Mouse (Mus musculus): Measurements from ENCODE around the gene Adat3. TPM values are rescaled to one million over a fixed set of nuclear protein-coding genes. Genes with fewer than 3 reads are reported as not detected.

The Adat3 gene
- polyA plus RNA-seq, 1 experiment from 2014 or later, result 5.8 TPM

GRCm38 (mm10) chr10:80566375-80567092, 36.1 kb upstream of the Adat3 start:
- Histone ChIP-seq H3K4me1 (ENCODE audit: control insufficient read depth, insufficient read depth, low read length) (peaks cover 6% of the 10 kb centered on the region), H3K36me3 (replicated peaks; ENCODE audit: control insufficient read depth, insufficient read depth, low read depth, low read length) (no peaks in the 10 kb centered on the region), H3K4me3 (ENCODE audit: low read depth, low read length) (no peak overlapping the region), H3K9me3 (replicated peaks; ENCODE audit: control insufficient read depth, low read length) (no peaks in the 10 kb centered on the region), H3K4me2 (ENCODE audit: low read depth, low read length) (no peak overlapping the region), H3K27ac (replicated peaks; ENCODE audit: low read depth, low read length) (no peak overlapping the region), H3K9ac (replicated peaks; ENCODE audit: low read length) (no peak overlapping the region), H3K27me3 (ENCODE audit: control insufficient read depth, insufficient read depth, low read length) (no peaks in the 10 kb centered on the region)
- 22% methylated on average over 17 of the region's 17 CpGs for WGBS
- peak; percentile 85 for DNase-seq (ENCODE audit: low spot score)
- ATAC-seq (replicated peaks; ENCODE audit: insufficient number of reproducible peaks, low FRiP score, low TSS enrichment, low read depth), result peak; percentile 30; the same call in 1 of the 2 replicates

GRCm38 (mm10) chr10:80568876-80569275, 33.8 kb upstream of the Adat3 start:
- no peaks in the 10 kb centered on the region for H3K36me3 ChIP-seq (replicated peaks; ENCODE audit: control insufficient read depth, insufficient read depth, low read depth, low read length)
- WGBS, result 93% methylated on average over 27 of the region's 29 CpGs
- H3K4me1 ChIP-seq (ENCODE audit: control insufficient read depth, insufficient read depth, low read length), result peaks cover 6% of the 10 kb centered on the region
- H3K4me3 ChIP-seq (ENCODE audit: low read depth, low read length), result no peak overlapping the region
- H3K27ac ChIP-seq (replicated peaks; ENCODE audit: low read depth, low read length), result no peak overlapping the region
- ATAC-seq (replicated peaks; ENCODE audit: insufficient number of reproducible peaks, low FRiP score, low TSS enrichment, low read depth) (no peak), DNase-seq (ENCODE audit: low spot score) (no peak)
- H3K9ac ChIP-seq (replicated peaks; ENCODE audit: low read length), result no peak overlapping the region
- H3K9me3 ChIP-seq (replicated peaks; ENCODE audit: control insufficient read depth, low read length), result no peaks in the 10 kb centered on the region
- H3K4me2 ChIP-seq (ENCODE audit: low read depth, low read length), result no peak overlapping the region
- no peaks in the 10 kb centered on the region for H3K27me3 ChIP-seq (ENCODE audit: control insufficient read depth, insufficient read depth, low read length)

GRCm38 (mm10) chr10:80569664-80570066, 33.0 kb upstream of the Adat3 start:
- H3K4me1 ChIP-seq (ENCODE audit: control insufficient read depth, insufficient read depth, low read length), result peaks cover 6% of the 10 kb centered on the region
- no peak overlapping the region for H3K9ac ChIP-seq (replicated peaks; ENCODE audit: low read length)
- no peaks in the 10 kb centered on the region for H3K9me3 ChIP-seq (replicated peaks; ENCODE audit: control insufficient read depth, low read length)
- ATAC-seq (replicated peaks; ENCODE audit: insufficient number of reproducible peaks, low FRiP score, low TSS enrichment, low read depth) (no peak), DNase-seq (ENCODE audit: low spot score) (peak; percentile 50)
- H3K27me3 ChIP-seq (ENCODE audit: control insufficient read depth, insufficient read depth, low read length), result no peaks in the 10 kb centered on the region
- no peak overlapping the region for H3K27ac ChIP-seq (replicated peaks; ENCODE audit: low read depth, low read length)
- no peak overlapping the region for H3K4me3 ChIP-seq (ENCODE audit: low read depth, low read length)
- 36% methylated on average over 10 of the region's 10 CpGs for WGBS
- H3K36me3 ChIP-seq (replicated peaks; ENCODE audit: control insufficient read depth, insufficient read depth, low read depth, low read length), result no peaks in the 10 kb centered on the region
- no peak overlapping the region; the same call in 1 of the 2 replicates for H3K4me2 ChIP-seq (ENCODE audit: low read depth, low read length)

- Histone ChIP-seq H3K4me1 (ENCODE audit: control insufficient read depth, insufficient read depth, low read length) (peaks cover 6% of the 10 kb centered on the region), H3K4me3 (ENCODE audit: low read depth, low read length) (0 out of 2 replicates have a peak overlapping the region, but pooled peaks have one; percentile 6), H3K36me3 (replicated peaks; ENCODE audit: control insufficient read depth, insufficient read depth, low read depth, low read length) (no peaks in the 10 kb centered on the region), H3K27me3 (ENCODE audit: control insufficient read depth, insufficient read depth, low read length) (no peaks in the 10 kb centered on the region), H3K4me2 (ENCODE audit: low read depth, low read length) (no peak overlapping the region; the same call in 1 of the 2 replicates), H3K9me3 (replicated peaks; ENCODE audit: control insufficient read depth, low read length) (no peaks in the 10 kb centered on the region), H3K9ac (replicated peaks; ENCODE audit: low read length) (peak overlapping the region; percentile 54; the same call in 1 of the 2 replicates), H3K27ac (replicated peaks; ENCODE audit: low read depth, low read length) (no peak overlapping the region)
- no peak for DNase-seq (ENCODE audit: low spot score)
- ATAC-seq (replicated peaks; ENCODE audit: insufficient number of reproducible peaks, low FRiP score, low TSS enrichment, low read depth), result no peak
- WGBS, result 83% methylated on average over 10 of the region's 10 CpGs
Measured at GRCm38 (mm10) chr10:80570419-80570818, 32.3 kb upstream of the Adat3 start.

- Histone ChIP-seq H3K4me2 (ENCODE audit: low read depth, low read length) (peak overlapping the region; percentile 36), H3K27ac (replicated peaks; ENCODE audit: low read depth, low read length) (0 out of 2 replicates have a peak overlapping the region, but pooled peaks have one; percentile 28), H3K9me3 (replicated peaks; ENCODE audit: control insufficient read depth, low read length) (no peaks in the 10 kb centered on the region), H3K4me1 (ENCODE audit: control insufficient read depth, insufficient read depth, low read length) (peaks cover 6% of the 10 kb centered on the region), H3K36me3 (replicated peaks; ENCODE audit: control insufficient read depth, insufficient read depth, low read depth, low read length) (no peaks in the 10 kb centered on the region), H3K27me3 (ENCODE audit: control insufficient read depth, insufficient read depth, low read length) (no peaks in the 10 kb centered on the region), H3K9ac (replicated peaks; ENCODE audit: low read length) (peak overlapping the region; percentile 54), H3K4me3 (ENCODE audit: low read depth, low read length) (peak overlapping the region; percentile 6; the same call in 1 of the 2 replicates)
- peak; percentile 48 for DNase-seq (ENCODE audit: low spot score)
- WGBS, result 21% methylated on average over 30 of the region's 30 CpGs
- ATAC-seq (replicated peaks; ENCODE audit: insufficient number of reproducible peaks, low FRiP score, low TSS enrichment, low read depth), result peak; percentile 45
Measured at GRCm38 (mm10) chr10:80570871-80571836, 31.5 kb upstream of the Adat3 start.

GRCm38 (mm10) chr10:80572477-80572876, 30.2 kb upstream of the Adat3 start:
- no peaks in the 10 kb centered on the region for H3K9me3 ChIP-seq (replicated peaks; ENCODE audit: control insufficient read depth, low read length)
- DNase-seq (ENCODE audit: low spot score), result no peak
- no peak overlapping the region for H3K4me2 ChIP-seq (ENCODE audit: low read depth, low read length)
- H3K36me3 ChIP-seq (replicated peaks; ENCODE audit: control insufficient read depth, insufficient read depth, low read depth, low read length), result no peaks in the 10 kb centered on the region
- WGBS, result 83% methylated on average over 2 of the region's 2 CpGs
- no peak overlapping the region for H3K4me3 ChIP-seq (ENCODE audit: low read depth, low read length)
- no peak for ATAC-seq (replicated peaks; ENCODE audit: insufficient number of reproducible peaks, low FRiP score, low TSS enrichment, low read depth)
- H3K9ac ChIP-seq (replicated peaks; ENCODE audit: low read length), result no peak overlapping the region
- no peak overlapping the region for H3K27ac ChIP-seq (replicated peaks; ENCODE audit: low read depth, low read length)
- no peaks in the 10 kb centered on the region for H3K27me3 ChIP-seq (ENCODE audit: control insufficient read depth, insufficient read depth, low read length)
- peaks cover 6% of the 10 kb centered on the region for H3K4me1 ChIP-seq (ENCODE audit: control insufficient read depth, insufficient read depth, low read length)

- no peak overlapping the region for H3K4me3 ChIP-seq (ENCODE audit: low read depth, low read length)
- no peaks in the 10 kb centered on the region for H3K36me3 ChIP-seq (replicated peaks; ENCODE audit: control insufficient read depth, insufficient read depth, low read depth, low read length)
- no peak overlapping the region for H3K4me2 ChIP-seq (ENCODE audit: low read depth, low read length)
- H3K9me3 ChIP-seq (replicated peaks; ENCODE audit: control insufficient read depth, low read length), result no peaks in the 10 kb centered on the region
- H3K27ac ChIP-seq (replicated peaks; ENCODE audit: low read depth, low read length), result no peak overlapping the region
- ATAC-seq (replicated peaks; ENCODE audit: insufficient number of reproducible peaks, low FRiP score, low TSS enrichment, low read depth), result no peak
- H3K27me3 ChIP-seq (ENCODE audit: control insufficient read depth, insufficient read depth, low read length), result no peaks in the 10 kb centered on the region
- no peak for DNase-seq (ENCODE audit: low spot score)
- H3K9ac ChIP-seq (replicated peaks; ENCODE audit: low read length), result no peak overlapping the region; the same call in 1 of the 2 replicates
- WGBS, result 64% methylated on average over 9 of the region's 9 CpGs
- H3K4me1 ChIP-seq (ENCODE audit: control insufficient read depth, insufficient read depth, low read length), result peaks cover 6% of the 10 kb centered on the region
Measured at GRCm38 (mm10) chr10:80573944-80574343, 28.7 kb upstream of the Adat3 start.

Data from embryonic facial prominence, embryonic 11.5 days (tissue).